Mouse (Mus musculus): ENCODE results near the gene Dnaja3. TPM values are rescaled to one million over a fixed set of nuclear protein-coding genes. Genes with fewer than 3 reads are reported as not detected.
"Not testable (repeated sequence)": the region's sequence is repeated elsewhere in the genome, so short reads cannot be mapped to it uniquely, and the experiment has no call there.

Dnaja3 gene
- polyA plus RNA-seq, 1 experiment from 2014 or later, result 63.7 TPM

DNA sequence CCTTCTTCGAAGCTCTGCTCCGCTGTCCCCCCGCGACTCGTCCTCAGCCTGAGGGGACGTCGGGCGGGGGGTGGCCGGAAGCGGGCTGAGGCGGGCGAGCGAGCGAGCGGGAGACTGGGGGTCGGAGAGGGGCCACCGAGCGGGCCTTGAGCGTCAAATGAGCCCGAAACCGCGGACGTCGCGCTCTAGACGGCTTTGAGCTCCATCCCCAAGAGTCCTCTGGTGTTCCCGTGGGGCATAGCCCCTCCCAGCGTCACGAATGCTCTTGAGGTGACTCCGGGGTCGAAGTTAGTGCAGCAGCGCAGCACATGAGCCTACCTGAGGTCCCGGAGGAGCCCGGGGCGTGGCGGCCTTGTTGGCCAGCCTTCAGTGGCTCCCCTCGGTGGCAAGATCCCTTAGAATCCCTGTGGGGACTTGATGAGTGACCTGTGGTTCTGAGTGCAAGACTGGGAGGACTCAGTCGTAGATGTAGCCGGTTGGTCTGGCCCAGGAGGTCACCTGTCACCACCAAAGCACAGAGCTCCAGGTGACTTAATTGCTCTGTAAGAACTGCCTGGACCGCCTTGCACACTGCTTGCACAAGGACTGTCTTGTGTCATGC lies 86.8 kb downstream of the Dnaja3 start:
- peak overlapping the region; percentile 89 for H3K4me3 ChIP-seq
- peak overlapping the region; percentile 94 for H3K27ac ChIP-seq
- peaks cover 8% of the 10 kb centered on the region for H3K36me3 ChIP-seq (replicated peaks)
- peaks cover 18% of the 10 kb centered on the region for H3K4me1 ChIP-seq
- WGBS, result under 1% methylated on average over 40 of the region's 40 CpGs
- H3K9me3 ChIP-seq, result no peaks in the 10 kb centered on the region
- H3K27me3 ChIP-seq (ENCODE audit: poor library complexity, severe bottlenecking), result peaks cover 13% of the 10 kb centered on the region; the same call in 1 of the 2 replicates
- DNase-seq (ENCODE audit: extremely low spot score, low spot score), result no peak

DNA sequence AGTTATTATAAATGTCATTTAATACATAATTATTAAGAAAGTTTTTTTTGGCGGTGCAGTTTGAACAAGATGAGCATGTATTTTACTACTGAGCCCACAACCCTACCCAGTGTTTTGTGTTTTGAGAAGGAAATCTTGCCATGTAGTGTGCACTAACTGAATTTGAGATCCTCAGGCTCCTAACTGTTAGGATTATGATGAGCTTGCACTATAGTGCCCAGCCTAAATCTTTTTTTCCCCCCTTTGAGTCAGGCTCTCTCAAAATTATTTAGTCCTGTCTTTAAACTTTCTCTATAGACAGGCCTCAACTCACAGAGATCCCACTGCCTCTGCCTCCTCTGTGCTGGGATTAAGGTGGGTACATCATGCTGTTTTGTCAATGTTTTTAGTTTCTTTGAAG lies 87.7 kb downstream of the Dnaja3 start:
- no peak for DNase-seq (ENCODE audit: extremely low spot score, low spot score)
- H3K4me3 ChIP-seq, result peak overlapping the region; percentile 89
- WGBS, result 96% methylated on average over 1 of the region's 1 CpGs

DNA sequence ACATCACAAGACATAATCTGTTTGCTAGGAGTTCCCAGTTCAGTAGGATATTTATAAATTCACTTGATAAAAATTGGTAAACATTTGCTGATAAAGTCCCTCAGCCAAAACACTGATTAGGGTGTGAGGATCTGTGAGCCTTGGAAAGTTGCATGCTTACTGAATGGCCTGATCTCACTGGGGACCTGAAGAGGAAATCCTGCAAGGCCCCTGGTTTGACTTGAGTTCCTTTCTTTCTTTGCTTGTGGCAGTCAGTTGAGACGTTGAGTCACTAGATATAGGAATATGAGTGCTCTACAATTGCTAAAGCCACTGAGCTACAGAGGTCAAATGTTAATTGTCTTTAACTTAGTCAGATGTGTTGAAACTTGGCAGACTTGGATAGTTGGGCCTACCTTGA lies 88.2 kb downstream of the Dnaja3 start:
- Histone ChIP-seq H3K9me3 (no peaks in the 10 kb centered on the region), H3K4me3 (no peak overlapping the region; the same call in 1 of the 2 replicates), H3K36me3 (replicated peaks) (peaks cover 11% of the 10 kb centered on the region), H3K27ac (no peak overlapping the region), H3K27me3 (ENCODE audit: poor library complexity, severe bottlenecking) (peaks cover 13% of the 10 kb centered on the region; the same call in 1 of the 2 replicates), H3K4me1 (peaks cover 18% of the 10 kb centered on the region)
- no peak for DNase-seq (ENCODE audit: extremely low spot score, low spot score)
- WGBS, result 76% methylated on average over 1 of the region's 1 CpGs

More for the DNA sequence above, 87.7 kb downstream of the Dnaja3 start:
- H3K9me3 ChIP-seq, result no peaks in the 10 kb centered on the region
- peaks cover 11% of the 10 kb centered on the region for H3K36me3 ChIP-seq (replicated peaks)
- peaks cover 18% of the 10 kb centered on the region for H3K4me1 ChIP-seq
- H3K27me3 ChIP-seq (ENCODE audit: poor library complexity, severe bottlenecking), result peaks cover 13% of the 10 kb centered on the region; the same call in 1 of the 2 replicates
- no peak overlapping the region for H3K27ac ChIP-seq

DNA sequence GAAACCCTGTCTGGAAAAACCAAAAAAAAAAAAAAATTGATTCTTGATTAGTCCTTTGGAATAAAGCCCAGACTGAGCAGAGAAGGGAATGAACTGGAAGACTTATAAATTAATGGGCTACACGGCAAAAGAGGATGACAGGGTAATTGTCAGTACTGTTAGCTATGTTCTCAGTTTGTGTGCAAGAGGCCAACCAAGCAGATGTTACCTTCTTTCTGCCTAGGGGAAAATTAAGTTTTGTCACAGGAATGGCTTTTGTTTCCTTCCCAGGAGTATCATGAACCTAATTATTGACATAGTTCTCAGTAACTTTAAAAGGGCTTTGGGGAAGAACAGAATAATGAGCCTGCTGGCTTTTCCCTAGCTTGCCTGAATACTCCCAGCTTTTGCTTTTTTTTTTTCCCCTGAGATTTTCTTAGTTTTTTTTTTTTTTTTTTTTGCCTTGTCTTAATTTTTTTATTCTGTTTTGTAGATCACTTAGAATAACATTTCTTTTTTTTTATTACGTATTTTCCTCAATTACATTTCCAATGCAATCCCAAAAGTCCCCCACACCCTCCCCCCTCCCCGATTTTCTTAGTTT lies 91.1 kb downstream of the Dnaja3 start:
- Histone ChIP-seq H3K4me1 (peaks cover 16% of the 10 kb centered on the region), H3K9me3 (no peaks in the 10 kb centered on the region), H3K36me3 (replicated peaks) (peaks cover 22% of the 10 kb centered on the region), H3K27me3 (ENCODE audit: poor library complexity, severe bottlenecking) (no peaks in the 10 kb centered on the region), H3K27ac (no peak overlapping the region), H3K4me3 (no peak overlapping the region)
- no peak for DNase-seq (ENCODE audit: extremely low spot score, low spot score)
- 92% methylated on average over 3 of the region's 3 CpGs for WGBS

DNA sequence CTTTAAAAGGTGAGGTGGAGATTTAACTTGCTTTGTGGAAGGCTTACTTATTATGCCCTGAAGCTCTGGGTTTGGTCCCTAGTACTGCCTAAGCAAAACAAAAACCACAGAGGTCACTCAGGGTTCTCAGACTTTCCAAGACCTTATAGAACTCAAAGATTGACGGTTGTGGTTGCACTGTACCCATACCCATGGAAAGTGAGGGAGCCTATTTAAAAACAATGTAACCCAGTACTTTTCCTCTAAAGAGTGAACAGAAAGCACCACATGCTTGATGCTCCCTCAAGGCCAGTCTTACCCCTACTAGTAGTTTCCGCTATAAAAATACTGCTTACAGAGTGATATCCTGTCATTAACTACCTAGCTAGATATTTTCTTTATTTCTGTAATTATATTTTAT lies 96.5 kb downstream of the Dnaja3 start:
- no peaks in the 10 kb centered on the region for H3K27me3 ChIP-seq (ENCODE audit: poor library complexity, severe bottlenecking)
- H3K27ac ChIP-seq, result no peak overlapping the region
- H3K9me3 ChIP-seq, result no peaks in the 10 kb centered on the region
- 91% methylated on average over 2 of the region's 2 CpGs for whole genome bisulfite sequencing
- peaks cover 24% of the 10 kb centered on the region for H3K36me3 ChIP-seq (replicated peaks)
- no peaks in the 10 kb centered on the region for H3K4me1 ChIP-seq
- no peak overlapping the region for H3K4me3 ChIP-seq
- DNase-seq (ENCODE audit: extremely low spot score, low spot score), result no peak

DNA sequence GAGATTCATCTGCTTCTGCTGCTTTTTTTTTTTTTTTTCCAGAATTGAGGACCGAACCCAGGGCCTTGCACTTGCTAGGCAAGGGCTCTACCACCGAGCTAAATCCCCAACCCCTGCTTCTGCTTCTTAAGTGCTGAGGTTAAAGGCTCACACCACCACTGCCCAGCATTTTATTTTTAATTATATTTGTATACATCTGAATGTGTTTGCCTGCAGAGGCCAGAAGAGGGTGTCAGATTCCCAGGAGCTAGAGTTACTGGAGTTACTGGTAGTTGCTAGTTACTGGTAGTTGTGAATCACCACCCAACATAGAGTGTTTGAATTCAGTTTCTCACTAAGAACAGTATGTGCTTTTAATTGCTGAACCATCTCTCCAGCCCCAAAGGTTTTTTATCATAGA lies 100.2 kb downstream of the Dnaja3 start:
- no peak for DNase-seq (ENCODE audit: extremely low spot score, low spot score)
- Histone ChIP-seq H3K4me1 (no peaks in the 10 kb centered on the region), H3K36me3 (replicated peaks) (peaks cover 33% of the 10 kb centered on the region), H3K27me3 (ENCODE audit: poor library complexity, severe bottlenecking) (no peaks in the 10 kb centered on the region), H3K4me3 (no peak overlapping the region), H3K9me3 (peaks cover 8% of the 10 kb centered on the region), H3K27ac (no peak overlapping the region)
- WGBS, result 83% methylated on average over 2 of the region's 2 CpGs

DNA sequence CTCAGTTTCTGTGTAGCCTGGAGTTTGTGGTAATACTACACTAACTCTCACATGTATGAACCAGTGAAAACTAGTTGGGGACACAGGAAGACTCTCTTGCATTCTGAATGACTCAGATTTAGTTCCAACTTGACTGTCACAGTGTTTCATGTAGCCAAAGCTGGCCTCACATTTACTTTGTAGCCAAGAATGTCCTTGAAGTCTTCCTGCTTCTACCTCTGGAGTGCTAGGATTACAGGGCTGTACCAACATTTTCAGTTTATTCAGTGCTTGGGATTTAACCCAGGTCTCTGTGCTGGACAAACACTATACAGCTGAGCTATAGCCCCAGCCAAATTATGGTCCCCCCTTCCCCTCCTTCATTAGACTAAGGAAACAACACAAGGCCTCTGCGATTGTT lies 102.4 kb downstream of the Dnaja3 start:
- WGBS, result 95% methylated on average over 1 of the region's 1 CpGs
- H3K9me3 ChIP-seq, result peaks cover 8% of the 10 kb centered on the region
- peaks cover 25% of the 10 kb centered on the region for H3K36me3 ChIP-seq (replicated peaks)
- no peak for DNase-seq (ENCODE audit: extremely low spot score, low spot score)
- H3K4me1 ChIP-seq, result no peaks in the 10 kb centered on the region
- H3K27me3 ChIP-seq (ENCODE audit: poor library complexity, severe bottlenecking), result no peaks in the 10 kb centered on the region
- no peak overlapping the region for H3K4me3 ChIP-seq
- H3K27ac ChIP-seq, result no peak overlapping the region

DNA sequence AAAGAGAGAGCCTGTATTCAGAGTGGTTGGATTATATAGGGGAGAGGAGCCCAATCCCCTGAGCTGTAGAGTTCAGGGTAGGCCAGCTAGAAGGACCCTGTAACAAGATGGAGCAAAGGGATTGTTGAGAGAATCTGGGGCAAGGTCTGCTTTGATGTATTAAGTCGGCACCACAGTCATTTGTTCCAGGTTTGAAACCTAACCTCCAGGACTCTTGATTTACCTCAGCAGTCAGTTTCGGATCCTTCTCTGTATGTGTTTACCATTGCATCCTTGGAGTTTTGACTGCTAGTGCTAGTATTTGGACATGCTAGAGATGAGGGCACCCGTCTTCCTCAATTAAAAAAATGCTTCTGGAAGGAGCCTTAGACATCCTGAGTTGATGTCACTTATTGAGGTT lies 112.4 kb downstream of the Dnaja3 start:
- peaks cover 3% of the 10 kb centered on the region; the same call in 1 of the 2 replicates for H3K9me3 ChIP-seq
- H3K27me3 ChIP-seq (ENCODE audit: poor library complexity, severe bottlenecking), result no peaks in the 10 kb centered on the region
- DNase-seq (ENCODE audit: extremely low spot score, low spot score), result no peak
- peaks cover 3% of the 10 kb centered on the region; the same call in 1 of the 2 replicates for H3K4me1 ChIP-seq
- no peak overlapping the region for H3K4me3 ChIP-seq
- H3K36me3 ChIP-seq (replicated peaks), result peaks cover 11% of the 10 kb centered on the region
- 93% methylated on average over 3 of the region's 3 CpGs for WGBS
- no peak overlapping the region for H3K27ac ChIP-seq

DNA sequence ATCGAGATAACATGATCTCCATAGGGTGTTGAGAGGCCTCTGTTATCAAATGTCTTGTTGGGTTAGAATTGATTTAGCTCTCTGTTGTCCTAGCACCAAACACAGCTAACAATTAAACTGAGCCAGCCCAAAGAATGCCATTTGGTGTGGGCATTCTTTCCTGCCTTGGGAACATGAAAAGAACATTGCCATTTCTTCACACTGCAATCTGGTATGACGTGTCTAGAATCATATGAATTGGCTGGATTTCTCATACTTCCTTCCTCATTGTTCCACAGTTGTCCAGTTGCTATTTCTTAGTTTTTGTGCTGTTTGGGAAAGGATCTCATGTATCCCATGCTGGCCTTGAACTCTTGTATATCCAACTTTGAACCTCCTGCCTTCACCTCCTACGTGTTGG lies 114.3 kb downstream of the Dnaja3 start:
- H3K27ac ChIP-seq, result no peak overlapping the region
- H3K36me3 ChIP-seq (replicated peaks), result peaks cover 11% of the 10 kb centered on the region
- WGBS, result 93% methylated on average over 3 of the region's 3 CpGs
- H3K9me3 ChIP-seq, result peaks cover 3% of the 10 kb centered on the region; the same call in 1 of the 2 replicates
- no peak overlapping the region for H3K4me3 ChIP-seq
- peaks cover 6% of the 10 kb centered on the region; the same call in 1 of the 2 replicates for H3K4me1 ChIP-seq
- no peak for DNase-seq (ENCODE audit: extremely low spot score, low spot score)
- H3K27me3 ChIP-seq (ENCODE audit: poor library complexity, severe bottlenecking), result no peaks in the 10 kb centered on the region

DNA sequence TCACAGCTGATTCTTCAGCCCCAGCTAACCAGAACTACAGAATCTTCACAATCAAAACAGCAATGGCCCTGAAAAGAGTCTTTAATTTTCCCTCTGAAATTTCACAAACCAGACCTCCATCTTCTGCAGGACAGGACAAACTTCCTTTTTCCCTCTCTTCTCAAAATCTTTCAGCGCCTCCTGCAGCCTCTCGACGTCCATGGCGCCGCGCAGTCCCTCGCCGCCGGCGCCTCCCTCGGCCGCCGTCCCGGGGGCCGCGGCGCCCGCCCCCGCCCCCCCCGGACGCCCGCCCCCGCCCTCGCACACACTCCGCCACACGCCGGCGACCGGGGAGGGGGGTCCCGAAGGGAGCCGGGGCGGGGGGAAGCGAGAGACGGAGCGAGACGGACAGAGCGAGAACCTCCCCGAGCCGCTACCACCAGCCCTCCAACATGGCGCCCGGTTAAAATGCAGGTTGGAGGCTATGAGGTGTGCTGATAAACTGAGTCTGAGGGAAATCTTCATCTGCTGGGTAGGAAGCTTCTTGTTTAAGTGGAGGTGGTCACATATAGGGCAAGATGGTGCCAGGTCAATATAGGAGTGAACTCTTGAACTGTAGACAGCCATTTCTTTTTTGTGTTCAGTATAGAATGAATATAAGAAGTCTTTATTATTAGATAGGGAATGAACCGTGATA lies 117.0 kb downstream of the Dnaja3 start:
- Histone ChIP-seq H3K4me3 (peak overlapping the region; percentile 51), H3K27ac (peak overlapping the region; percentile 81)
- not testable (repeated sequence) for DNase-seq (ENCODE audit: extremely low spot score, low spot score); H3K27me3 ChIP-seq (ENCODE audit: poor library complexity, severe bottlenecking); H3K4me1 ChIP-seq; H3K36me3 ChIP-seq (replicated peaks); H3K9me3 ChIP-seq
- WGBS, result 3% methylated on average over 42 of the region's 42 CpGs

Other genes with a start within 250 kb of the Dnaja3 start
- gene Adcy9, start 219.5 kb upstream of the Dnaja3 start, polyA plus RNA-seq (2016; fragmentation: Nextera tagmentation; extraction: Ambion mirVana), result 0.30 and 0.35 TPM in 2 replicates
- gene Srl, start 98.2 kb upstream of the Dnaja3 start, polyA plus RNA-seq (2016; fragmentation: Nextera tagmentation; extraction: Ambion mirVana), result 23.8 and 29.4 TPM in 2 replicates
- 32.0 and 37.5 TPM in 2 replicates for gene Tfap4, start 80.1 kb upstream of the Dnaja3 start, polyA plus RNA-seq (2016; fragmentation: Nextera tagmentation; extraction: Ambion mirVana)
- 22.5 and 23.2 TPM in 2 replicates for gene Glis2, start 45.3 kb upstream of the Dnaja3 start, polyA plus RNA-seq (2016; fragmentation: Nextera tagmentation; extraction: Ambion mirVana)
- gene Pam16, start 15.0 kb upstream of the Dnaja3 start, polyA plus RNA-seq (2016; fragmentation: Nextera tagmentation; extraction: Ambion mirVana), result 93.5 and 94.7 TPM in 2 replicates
- 9.2 and 9.3 TPM in 2 replicates for gene Vasn, start within 50 bp of the Dnaja3 start, polyA plus RNA-seq (2016; fragmentation: Nextera tagmentation; extraction: Ambion mirVana)
- gene Coro7, start 39.8 kb downstream of the Dnaja3 start, polyA plus RNA-seq (2016; fragmentation: Nextera tagmentation; extraction: Ambion mirVana), result 17.6 and 19.1 TPM in 2 replicates
- gene Nmral1, start 79.4 kb downstream of the Dnaja3 start, polyA plus RNA-seq (2016; fragmentation: Nextera tagmentation; extraction: Ambion mirVana), result 243 and 248 TPM in 2 replicates
- 80.6 and 81.5 TPM in 2 replicates for gene Hmox2, start 86.4 kb downstream of the Dnaja3 start, polyA plus RNA-seq (2016; fragmentation: Nextera tagmentation; extraction: Ambion mirVana)
- gene Cdip1, start 150.3 kb downstream of the Dnaja3 start, polyA plus RNA-seq (2016; fragmentation: Nextera tagmentation; extraction: Ambion mirVana), result 110 and 112 TPM in 2 replicates
- 0.22 and 0.25 TPM in 2 replicates for gene 4930562C15Rik, start 195.4 kb downstream of the Dnaja3 start, polyA plus RNA-seq (2016; fragmentation: Nextera tagmentation; extraction: Ambion mirVana)
- 27.3 and 28.1 TPM in 2 replicates for gene Ubald1, start 240.3 kb downstream of the Dnaja3 start, polyA plus RNA-seq (2016; fragmentation: Nextera tagmentation; extraction: Ambion mirVana)
- 66.2 and 66.3 TPM in 2 replicates for gene Mgrn1, start 246.3 kb downstream of the Dnaja3 start, polyA plus RNA-seq (2016; fragmentation: Nextera tagmentation; extraction: Ambion mirVana)